Mouse (Mus musculus): ENCODE data around the gene Trim59.
"Not testable (repeated sequence)": the region's sequence is repeated elsewhere in the genome, so short reads cannot be mapped to it uniquely, and the experiment has no call there.

Trim59 gene

DNA sequence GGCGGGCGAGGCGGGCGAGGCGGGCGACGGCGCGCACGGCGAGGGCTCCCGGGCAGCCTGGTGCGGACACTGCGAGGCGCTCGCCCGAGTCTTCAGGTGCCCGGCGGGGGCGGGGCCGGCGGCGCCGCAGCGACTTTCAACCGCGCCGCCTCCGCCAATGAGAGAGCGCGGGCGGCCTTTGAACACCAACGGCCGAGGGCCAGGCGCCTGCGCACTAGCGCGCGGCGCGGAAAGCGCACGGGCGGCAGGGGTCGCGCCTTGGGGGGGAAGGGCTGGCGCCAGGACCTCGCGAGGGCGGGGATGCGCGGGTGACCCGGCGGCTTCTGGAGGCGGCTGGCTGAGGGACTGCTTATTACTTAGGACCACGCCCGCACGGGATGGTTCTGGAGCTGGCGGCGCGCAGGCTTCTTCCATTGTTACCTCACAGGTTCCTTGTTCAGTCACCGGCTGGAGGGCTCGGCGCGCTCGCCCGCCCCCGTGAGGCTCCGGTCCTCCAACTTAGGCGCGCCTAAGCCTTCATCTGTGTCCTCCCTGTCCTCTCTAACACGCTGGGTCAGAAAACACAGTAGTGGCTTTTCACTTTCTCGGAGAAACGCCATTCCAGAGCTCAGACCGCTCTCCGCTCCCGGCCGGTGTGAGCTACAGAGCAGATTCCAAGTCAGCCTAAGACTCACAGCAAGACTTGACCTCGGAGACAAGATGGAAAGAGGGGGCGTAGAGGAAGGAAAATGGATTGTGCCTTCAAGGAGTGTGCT is at the start of gene Trim59:
Gene Trim59, minus strand, starts transcription at position 111 of the 755 bp plus-strand sequence.
- peak; percentile 98 for DNase-seq (ENCODE audit: low read depth, low spot score)

DNA sequence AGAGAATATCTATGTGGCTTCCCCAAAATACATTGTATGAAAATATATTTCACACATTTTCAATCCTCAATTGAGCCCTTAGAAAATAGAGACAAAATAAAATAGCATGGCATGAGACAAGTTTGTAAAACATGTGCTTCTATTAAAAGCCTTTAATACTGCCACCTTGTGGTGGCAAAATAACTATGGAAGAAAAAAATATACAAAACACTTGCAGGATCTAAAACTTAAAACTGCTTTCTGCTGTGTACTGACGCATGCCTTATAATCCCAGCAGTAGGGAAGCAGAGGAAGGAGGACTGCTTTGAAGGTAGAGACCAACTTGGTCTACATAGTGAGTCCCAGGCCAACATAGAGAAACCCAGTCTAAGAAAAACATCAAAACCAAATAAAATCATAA is 19.4 kb upstream of the Trim59 start:
- peak; percentile 24 for DNase-seq (ENCODE audit: low read depth, low spot score)

DNA sequence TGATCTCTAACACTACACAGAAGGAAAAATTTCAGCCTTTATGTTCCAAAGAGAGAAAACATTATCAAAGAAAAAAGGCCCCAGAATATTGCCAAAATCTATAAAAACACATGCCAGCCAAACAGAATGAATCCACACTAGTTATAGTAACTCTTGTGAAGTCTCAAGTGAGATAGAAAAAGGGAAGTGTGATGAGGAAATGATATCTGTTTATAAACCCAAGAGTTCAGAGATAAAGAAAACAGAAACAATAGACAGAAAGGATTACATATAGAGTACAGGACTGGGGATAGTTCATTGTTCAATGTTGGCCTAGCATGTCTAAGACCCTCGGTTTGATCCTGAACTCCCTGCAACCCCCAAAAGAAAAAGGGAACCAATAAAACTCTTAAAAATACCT is 18.2 kb upstream of the Trim59 start:
- no peak for DNase-seq (ENCODE audit: low read depth, low spot score)

DNA sequence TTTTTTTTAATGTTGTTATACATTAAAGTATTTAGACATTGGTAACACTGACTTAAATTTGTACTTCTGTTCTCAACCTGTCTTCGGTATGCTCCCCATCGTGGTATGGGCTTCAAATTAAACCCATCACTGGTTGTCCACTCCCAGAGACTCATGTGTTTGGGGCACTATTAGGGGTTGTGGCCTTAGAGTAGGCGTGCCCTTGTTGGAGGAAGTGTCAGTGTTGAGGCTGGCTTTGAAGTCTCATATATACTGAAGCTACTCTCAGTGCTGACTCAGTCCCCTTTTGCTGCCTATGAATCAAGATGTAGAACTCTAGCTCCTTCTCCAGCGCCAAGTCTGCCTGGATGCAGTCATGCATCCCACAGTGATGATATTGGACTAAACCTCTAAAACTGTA is 16.1 kb upstream of the Trim59 start:
- no peak for DNase-seq (ENCODE audit: low read depth, low spot score)

DNA sequence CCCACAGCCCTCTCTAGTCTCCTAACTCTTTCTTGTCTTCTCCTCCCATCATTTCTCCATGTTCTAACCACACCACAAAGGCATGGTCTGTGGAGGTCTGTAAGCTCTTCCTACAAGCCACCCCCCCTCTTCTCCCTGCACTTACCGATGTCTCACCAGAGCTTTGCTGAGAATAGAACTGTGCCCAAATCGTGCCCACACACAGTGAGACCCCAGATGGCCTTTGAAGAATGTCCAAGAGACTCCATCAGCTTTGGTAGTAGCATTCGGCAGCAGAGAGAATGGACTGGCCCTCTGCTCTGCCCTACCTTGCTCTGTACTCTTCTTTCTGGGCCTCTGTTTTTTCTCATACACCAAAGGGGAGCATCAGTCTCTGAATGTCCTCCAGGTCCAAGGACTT is 11.3 kb upstream of the Trim59 start:
- no peak for DNase-seq (ENCODE audit: low read depth, low spot score)

DNA sequence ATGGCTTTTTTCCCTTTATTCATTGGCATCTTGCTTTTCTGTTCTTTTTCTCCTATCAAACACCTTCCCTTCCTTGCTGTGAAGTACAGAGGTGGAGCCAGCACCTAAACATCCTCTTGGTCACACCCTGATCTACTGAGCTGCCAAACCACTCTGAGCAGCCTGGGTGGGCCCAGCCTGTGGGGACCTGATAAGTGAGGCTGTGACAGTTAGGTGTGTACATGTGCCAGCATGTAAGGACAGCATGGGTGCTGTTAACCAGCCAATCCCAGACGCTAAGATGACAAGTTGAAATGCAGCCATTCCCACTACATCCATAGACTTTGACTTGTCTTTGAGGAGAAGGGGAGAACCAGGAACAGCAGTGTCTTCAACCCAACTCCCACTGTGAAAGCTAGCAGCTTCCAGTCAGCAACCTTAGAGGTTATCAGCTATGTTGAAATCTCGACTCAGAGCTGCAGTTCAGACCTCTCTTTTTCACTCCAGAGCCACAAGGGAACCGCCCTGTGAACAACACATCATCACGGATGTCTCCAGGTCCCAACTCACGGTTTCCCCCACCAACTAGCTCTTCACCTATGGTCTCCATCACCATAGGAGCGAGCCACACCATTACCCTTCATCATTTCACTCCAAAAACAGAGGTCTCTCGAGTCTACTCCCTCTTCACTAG is 10.3 kb upstream of the Trim59 start:
- DNase-seq (ENCODE audit: low read depth, low spot score) = no peak

DNA sequence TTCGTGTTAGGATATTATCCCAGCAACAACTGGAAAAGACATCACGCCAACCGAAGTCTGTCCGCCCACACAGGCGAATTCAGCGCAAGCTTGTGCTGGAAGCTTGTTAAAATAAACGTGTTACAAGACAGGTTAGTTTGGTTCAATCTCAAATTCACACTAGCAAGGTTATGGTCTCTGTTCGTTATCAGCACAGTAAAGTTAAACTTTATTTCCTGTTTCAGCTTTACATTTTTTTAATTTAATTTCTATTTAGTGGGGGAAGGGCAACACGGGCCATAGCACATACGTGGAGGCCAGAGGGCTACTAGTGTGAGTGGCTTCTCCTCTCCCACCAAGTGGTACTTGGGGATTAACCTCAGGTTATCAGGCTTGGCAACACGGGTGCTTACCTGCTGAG is 7.3 kb upstream of the Trim59 start:
- no peak for DNase-seq (ENCODE audit: low read depth, low spot score)

DNA sequence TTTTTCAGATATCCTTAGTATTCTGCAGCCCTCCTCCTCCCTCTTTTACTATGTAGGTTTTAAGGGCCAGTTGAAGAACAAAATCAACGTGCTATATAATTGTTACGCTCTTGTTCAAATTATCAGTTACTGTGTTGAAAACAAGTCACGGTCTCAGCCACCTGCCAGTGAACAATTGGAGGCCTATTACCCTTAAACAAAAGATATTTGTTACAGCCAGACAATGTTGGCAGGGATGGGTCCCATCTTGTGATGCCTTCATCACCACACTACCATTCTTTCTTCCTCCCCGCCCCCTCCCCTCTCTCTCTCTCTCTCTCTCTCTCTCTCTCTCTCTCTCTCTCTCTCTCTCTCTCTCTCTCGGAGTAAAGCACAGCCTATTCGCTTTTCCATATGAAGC is 4.5 kb upstream of the Trim59 start:
- DNase-seq (ENCODE audit: low read depth, low spot score) = no peak

DNA sequence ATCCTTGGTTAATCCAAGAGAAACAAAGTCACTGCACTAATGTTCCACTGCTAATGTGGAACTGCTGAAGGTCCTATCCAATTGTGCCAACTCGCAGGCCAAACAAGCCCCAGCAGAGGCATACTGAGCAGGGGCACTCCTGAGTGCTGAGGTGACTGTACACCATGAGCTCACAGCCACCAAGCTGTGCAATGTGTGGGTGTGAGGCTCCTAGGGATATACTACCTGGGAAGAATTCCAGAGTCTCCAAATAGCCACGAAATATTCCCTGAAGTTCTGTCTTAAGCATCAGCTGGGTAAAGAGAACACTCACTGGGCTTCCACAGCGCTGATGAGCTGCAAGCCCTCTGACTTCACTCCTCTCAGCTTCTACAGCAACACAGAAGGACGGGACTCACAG is 3.1 kb upstream of the Trim59 start:
- DNase-seq (ENCODE audit: low read depth, low spot score) = no peak

DNA sequence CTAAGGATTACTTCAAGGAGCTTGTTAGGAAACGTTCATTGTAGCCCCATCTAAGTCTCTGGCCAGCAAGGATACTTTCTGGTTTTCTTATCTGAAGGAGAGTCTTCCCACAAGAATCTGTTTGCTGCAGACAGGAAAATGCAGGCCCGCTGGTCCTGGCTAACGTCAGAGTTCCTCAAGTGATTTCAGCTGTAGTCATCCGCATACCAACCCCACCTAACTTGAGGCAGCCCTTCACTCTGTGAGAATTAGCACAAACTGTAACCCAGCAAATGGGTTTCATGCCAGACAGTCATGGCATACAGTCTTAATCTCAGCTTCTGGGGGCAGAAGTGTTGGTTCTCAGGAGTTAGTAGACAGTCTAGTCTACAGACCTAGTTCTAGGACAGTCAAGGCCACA is 2.0 kb upstream of the Trim59 start:
- no peak for DNase-seq (ENCODE audit: low read depth, low spot score)

DNA sequence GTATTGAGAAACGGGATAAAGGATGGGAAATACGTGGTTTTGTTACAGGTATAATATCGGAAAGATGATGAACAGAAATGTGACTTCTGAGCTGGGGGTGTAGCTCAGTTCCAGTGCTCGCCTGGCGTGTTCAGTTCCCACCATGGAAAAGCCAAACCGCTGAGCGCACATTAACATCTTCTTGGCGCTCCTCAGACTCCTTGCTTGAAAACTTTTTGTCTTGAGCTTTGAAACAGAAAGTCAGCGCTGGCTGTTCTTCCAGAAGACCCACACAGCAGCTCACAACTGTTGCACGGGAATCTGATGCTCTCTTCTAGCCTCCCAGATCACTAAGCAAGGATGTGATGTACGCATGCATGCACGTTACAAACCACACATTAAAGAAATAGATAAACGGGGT is 1.2 kb upstream of the Trim59 start:
- no peak for DNase-seq (ENCODE audit: low read depth, low spot score)

DNA sequence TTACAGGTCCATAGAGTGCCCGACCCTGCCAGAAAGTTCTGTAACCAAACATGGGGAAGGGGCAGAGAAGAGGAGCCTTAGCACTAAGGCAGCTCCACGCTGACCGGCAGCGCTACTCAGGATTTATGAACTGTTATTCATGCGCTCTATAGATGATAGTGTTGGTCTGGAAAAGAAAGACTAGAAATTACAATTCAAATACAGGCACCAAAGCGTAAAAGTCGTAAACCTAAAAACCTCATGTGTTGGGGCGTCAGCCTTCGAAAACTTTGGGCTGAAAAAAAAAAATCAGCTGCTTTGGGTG is 797 bp upstream of the Trim59 start:
- no peak for DNase-seq (ENCODE audit: low read depth, low spot score)

DNA sequence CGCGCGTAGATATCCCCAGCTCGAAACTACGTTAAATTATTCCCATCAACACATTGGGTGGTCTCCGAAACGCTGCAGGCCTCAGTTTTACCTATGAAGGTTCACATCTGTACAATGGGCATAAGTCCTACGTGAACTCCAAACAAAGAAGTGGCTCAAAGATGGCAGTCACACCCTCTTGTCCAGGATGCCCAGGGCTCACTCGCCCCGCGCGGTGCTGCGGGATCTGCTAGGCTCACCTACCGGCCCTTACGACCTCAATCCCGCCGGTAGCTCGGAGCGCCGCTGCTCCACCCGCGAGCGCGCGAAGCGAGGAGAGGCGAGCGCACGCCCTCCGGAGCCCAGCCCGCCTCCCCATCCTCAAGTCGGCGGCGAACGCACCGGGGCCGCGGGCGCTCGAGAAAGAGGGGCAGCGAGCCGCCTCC is 376 bp downstream of the Trim59 start:
- peak; percentile 67 for DNase-seq (ENCODE audit: low read depth, low spot score)

DNA sequence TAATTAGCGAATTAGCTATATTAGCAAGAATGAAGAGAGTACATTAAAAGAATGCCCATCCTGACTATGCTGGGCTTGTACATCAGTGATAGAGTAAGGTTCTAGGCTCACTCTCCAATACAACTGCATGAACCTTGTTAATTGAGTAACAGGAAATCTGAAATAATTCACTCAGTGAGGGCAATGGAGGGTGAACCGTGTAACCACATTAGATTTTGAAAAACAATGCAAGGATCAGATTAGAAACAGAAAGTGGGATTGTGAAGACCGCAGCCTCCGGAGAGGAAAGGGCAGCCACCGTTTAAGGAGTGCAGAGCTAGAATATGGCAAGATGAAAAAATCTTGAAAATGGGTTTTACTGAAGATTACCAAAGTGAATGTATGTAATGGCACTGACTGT is 3.3 kb downstream of the Trim59 start:
- DNase-seq (ENCODE audit: low read depth, low spot score) = no peak

DNA sequence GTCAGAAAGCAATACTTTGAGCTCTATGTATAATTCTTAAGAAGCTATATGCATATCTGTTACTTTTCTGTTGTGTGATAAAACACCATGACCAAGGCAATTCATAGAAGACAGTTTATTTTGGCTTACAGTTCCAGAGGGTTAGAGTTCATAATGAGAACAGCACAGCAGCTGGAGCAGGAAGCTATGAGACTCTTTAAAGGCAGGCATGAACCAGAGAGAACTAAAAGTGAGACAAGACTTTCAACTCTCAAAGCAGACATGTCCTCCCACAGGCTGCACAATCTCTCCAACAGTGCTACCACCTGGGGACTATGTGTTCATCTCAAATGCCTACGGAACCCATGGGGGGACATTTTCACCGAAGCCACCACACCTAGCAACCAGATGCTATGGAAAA is 4.5 kb downstream of the Trim59 start:
- no peak for DNase-seq (ENCODE audit: low read depth, low spot score)

DNA sequence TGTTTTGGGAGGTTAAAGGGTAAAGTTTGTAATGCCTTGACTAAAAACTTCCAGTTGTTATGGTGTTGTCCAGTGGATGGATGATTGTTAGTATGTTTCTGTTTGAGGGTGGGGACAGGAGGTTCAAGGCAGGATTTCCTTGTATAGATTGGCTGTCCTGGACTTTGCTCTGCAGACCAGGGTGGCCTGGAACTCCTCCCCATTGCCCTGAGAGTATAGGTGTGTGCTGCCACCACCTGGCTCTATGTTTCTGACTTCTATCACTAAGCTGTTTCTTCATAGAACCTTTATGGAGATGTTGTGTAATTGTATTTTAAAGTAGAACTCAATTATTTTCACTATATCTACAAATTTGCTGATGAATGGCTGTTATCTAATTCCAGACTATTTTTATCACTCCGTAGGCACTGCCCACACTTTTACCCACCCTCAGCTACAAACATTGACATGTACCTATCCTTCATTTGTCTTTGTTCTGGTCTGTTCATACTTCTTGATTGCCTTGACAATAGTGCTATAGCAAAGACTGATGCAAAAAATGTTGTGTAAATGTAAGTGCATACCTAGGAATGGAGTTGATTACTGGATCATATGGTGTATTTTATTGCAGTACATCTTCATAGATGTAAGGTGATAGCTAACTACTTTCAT is 18.3 kb downstream of the Trim59 start:
- DNase-seq (ENCODE audit: low read depth, low spot score) = no peak

DNA sequence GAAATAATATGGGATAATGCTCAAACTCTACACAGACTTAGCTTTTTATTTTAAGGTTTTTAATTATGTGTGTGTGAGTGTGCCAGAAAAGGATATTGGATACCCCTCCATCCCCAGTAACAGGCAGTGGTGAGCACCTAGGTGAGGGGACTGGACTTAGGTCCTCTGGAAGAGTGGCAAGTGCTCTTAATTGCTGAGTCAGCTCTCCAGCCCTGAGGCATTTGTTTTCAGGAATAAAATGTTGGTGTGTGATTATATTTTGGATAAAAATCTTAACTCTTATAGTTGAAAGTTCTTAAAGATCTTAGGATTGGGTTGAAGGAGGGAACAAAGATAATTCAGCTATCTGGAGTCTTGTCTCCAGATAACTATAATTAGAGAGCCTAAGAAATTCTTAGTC is 23.8 kb downstream of the Trim59 start:
- DNase-seq (ENCODE audit: low read depth, low spot score) = no peak

DNA sequence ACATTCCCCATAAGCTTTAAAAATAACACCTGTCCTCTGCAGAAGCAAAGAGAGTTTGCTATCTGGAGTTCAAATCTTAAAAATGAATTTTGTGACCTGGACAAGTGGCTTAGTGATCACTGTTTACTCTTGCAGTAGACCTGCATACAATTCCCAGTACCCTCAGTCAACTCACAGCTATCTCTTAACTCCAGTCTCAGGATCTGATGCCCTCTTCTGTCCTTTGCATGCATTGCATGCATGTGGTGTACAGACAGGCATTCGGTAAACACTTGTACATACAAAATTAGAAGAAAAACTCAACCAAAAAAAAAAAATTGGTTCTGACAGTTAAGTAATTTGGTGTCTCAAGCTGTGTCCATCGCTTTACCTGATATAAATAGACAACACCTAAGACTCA is 24.3 kb downstream of the Trim59 start:
- peak; percentile 22 for DNase-seq (ENCODE audit: low read depth, low spot score)

DNA sequence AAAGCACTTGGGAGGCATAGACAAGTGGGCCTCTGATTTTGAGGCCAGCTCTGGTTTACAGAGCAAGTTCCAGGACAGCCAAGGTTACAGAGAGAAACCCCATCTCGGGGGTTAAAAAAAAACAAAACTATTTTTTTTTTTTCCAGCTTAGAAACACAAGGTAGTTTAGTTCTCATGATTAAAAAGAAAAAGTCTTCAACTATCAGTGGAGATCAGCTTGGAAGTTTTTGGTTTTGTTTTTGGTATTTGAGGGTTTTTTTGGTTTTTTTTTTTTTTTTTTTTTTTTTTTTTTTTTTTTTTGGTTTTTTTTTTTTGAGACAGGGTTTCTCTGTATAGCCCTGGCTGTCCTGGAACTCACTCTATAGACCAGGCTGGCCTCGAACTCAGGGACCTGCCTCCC is 25.9 kb downstream of the Trim59 start:
- DNase-seq (ENCODE audit: low read depth, low spot score) = not testable (repeated sequence)

DNA sequence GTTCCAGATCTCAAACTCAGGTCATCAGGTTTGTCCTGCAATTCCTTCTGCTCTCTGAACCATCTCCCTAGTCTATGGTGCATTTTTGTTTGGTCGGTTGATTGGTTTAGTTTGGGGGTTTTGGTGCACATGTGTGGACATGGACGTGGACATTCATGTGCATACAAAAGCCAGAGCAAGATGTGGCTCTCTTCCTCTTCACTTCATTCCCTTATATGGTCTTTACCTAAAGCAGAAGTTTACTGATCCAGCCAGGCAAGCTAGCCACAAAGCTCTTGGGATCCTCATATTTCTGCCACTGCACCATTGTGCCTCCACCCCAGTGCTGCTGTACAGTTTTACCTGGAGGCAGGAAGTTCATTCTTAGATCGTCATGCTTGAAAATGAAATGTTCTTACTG is 27.4 kb downstream of the Trim59 start:
- DNase-seq (ENCODE audit: low read depth, low spot score) = no peak

DNA sequence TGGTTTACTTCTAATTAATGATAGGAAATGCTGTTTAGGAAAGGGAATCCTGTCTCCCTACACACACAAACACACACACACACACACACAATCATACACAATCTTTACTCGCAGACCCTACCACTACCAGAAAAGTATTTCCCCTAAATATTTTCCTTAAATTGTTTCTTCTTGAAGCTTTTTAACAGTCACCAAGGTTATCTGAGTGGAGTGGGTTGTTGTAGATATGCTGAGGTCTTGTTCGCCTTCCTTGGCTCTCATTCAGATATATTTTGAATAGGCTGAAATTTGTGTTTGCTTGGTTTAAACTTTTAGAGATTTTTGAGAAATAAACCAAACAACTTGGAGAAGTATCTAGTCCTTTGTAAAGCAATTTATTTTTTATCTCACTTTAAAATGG is 35.7 kb downstream of the Trim59 start:
- DNase-seq (ENCODE audit: low read depth, low spot score) = no peak

DNA sequence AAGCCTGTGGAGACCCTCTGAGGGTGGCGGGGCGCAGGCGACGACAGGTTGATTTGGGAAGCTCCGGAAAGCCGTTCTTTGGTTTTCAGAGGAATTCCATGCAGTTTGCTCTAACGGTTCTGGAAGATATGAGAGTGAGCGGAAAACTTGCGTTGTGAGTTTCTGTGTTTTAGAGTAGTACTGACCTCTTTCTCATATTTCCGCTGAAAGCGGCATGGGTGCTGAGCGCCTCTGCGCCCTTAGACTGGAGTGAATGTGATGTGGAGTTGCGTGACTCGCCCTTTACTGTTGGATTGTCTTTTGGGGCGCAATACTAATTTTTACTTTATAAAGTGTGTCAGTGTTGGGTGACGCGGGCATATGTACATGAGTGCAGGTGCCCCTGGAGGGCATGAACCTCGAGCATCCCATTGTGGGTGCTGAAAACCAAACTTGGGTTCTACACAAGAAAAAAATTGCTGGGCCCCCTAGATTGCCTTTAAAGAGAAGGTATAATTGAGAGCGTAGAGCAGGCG is 38.3 kb downstream of the Trim59 start:
- DNase-seq (ENCODE audit: low read depth, low spot score) = no peak
